Mouse (Mus musculus) kidney, adult 18-20 months (tissue): ENCODE data around the gene Ergic2.
"Not testable (repeated sequence)": the region's sequence is repeated elsewhere in the genome, so short reads cannot be mapped to it uniquely, and the experiment has no call there.

Source experiments
- DNase-seq: peaks from one replicate; pipeline ENCODE4 v3.0.0; 2021

The Ergic2 gene

GRCm38 (mm10) chr6:148207522-148207921 is 4.7 kb downstream of the Ergic2 start:
- DNase-seq = no peak

GRCm38 (mm10) chr6:148205134-148205533 is 7.0 kb downstream of the Ergic2 start:
- DNase-seq = no peak

GRCm38 (mm10) chr6:148199729-148200128 is 12.4 kb downstream of the Ergic2 start:
- DNase-seq = no peak

- DNase-seq = no peak
Measured at GRCm38 (mm10) chr6:148199177-148199576, 13.0 kb downstream of the Ergic2 start.

- DNase-seq = peak; percentile 64
Measured at GRCm38 (mm10) chr6:148193972-148194701, 18.0 kb downstream of the Ergic2 start.

- DNase-seq = no peak
Measured at GRCm38 (mm10) chr6:148185694-148186093, 26.5 kb downstream of the Ergic2 start.

GRCm38 (mm10) chr6:148172904-148173303 is 39.3 kb downstream of the Ergic2 start:
- no peak for DNase-seq

GRCm38 (mm10) chr6:148152305-148152704 is 59.9 kb downstream of the Ergic2 start:
- DNase-seq = not testable (repeated sequence)

- no peak for DNase-seq
Measured at GRCm38 (mm10) chr6:148142421-148142820, 69.8 kb downstream of the Ergic2 start.

GRCm38 (mm10) chr6:148141874-148142273 is 70.3 kb downstream of the Ergic2 start:
- no peak for DNase-seq

GRCm38 (mm10) chr6:148139288-148139995 is 72.7 kb downstream of the Ergic2 start:
- no peak for DNase-seq

- peak; percentile 82 for DNase-seq
Measured at GRCm38 (mm10) chr6:148135769-148136382, 76.3 kb downstream of the Ergic2 start.

- DNase-seq = no peak
Measured at GRCm38 (mm10) chr6:148133536-148133935, 78.6 kb downstream of the Ergic2 start.

- no peak for DNase-seq
Measured at GRCm38 (mm10) chr6:148132314-148132713, 79.9 kb downstream of the Ergic2 start.
